ENCODE assay signal across 8 mouse cellular contexts in genomic region chr5:149373224-149373623, GRCm38 (mm10). TPM values are rescaled to one million over a fixed set of nuclear protein-coding genes. Genes with fewer than 3 reads are reported as not detected.
DNase-seq lines count a peak whose midpoint lies in the region; ATAC-seq and TF ChIP-seq lines count a peak whose summit lies in the region.

No protein-coding gene starts in this region.

- no peaks in the 10 kb centered on the region for H3K36me3 ChIP-seq in heart, embryonic 12.5 days
- no peaks in the 10 kb centered on the region for H3K36me3 ChIP-seq in lung, embryonic 14.5 days (ENCODE audit: insufficient read depth)
- H3K36me3 ChIP-seq in embryonic facial prominence, embryonic 10.5 days (replicated peaks): no peaks in the 10 kb centered on the region
- no peaks in the 10 kb centered on the region for H3K36me3 ChIP-seq in intestine, embryonic 15.5 days
- no peaks in the 10 kb centered on the region for H3K36me3 ChIP-seq in forebrain, embryonic 13.5 days (ENCODE audit: poor library complexity, severe bottlenecking)

- TF ChIP-seq CTCF in lung, embryonic 14.5 days (IDR thresholded peaks at IDR 0.05; ENCODE audit: low read depth): no peak
- TF ChIP-seq CTCF in layer of hippocampus, adult 2 months (conservative IDR thresholded peaks at IDR 0.05): no peak

- peak overlapping the region; percentile 42; the same call in 1 of the 2 replicates for H3K27ac ChIP-seq in heart, embryonic 12.5 days (ENCODE audit: poor library complexity, severe bottlenecking)
- no peak overlapping the region for H3K27ac ChIP-seq in lung, embryonic 14.5 days (ENCODE audit: low read depth)
- peak overlapping the region; percentile 26; the same call in 1 of the 2 replicates for H3K27ac ChIP-seq in embryonic facial prominence, embryonic 10.5 days (replicated peaks)
- peak overlapping the region; percentile 56; the same call in 1 of the 2 replicates for H3K27ac ChIP-seq in intestine, embryonic 15.5 days
- no peak overlapping the region for H3K27ac ChIP-seq in layer of hippocampus, adult 2 months
- no peak overlapping the region for H3K27ac ChIP-seq in forebrain, embryonic 13.5 days

- no peak overlapping the region for H3K9ac ChIP-seq in heart, embryonic 12.5 days
- H3K9ac ChIP-seq in lung, embryonic 14.5 days: no peak overlapping the region
- no peak overlapping the region for H3K9ac ChIP-seq in intestine, embryonic 15.5 days
- no peak overlapping the region for H3K9ac ChIP-seq in forebrain, embryonic 13.5 days

- no peak for DNase-seq in heart, postnatal 36 days
- peak; percentile 77 for DNase-seq in lung, embryonic 14.5 days
- no peak for DNase-seq in lung, postnatal 4 days
- DNase-seq in embryonic facial prominence, embryonic 10.5 days (ENCODE audit: low spot score): no peak
- no peak for DNase-seq in layer of hippocampus, adult 2 months (ENCODE audit: low spot score in 2 of 2)

- H3K4me2 ChIP-seq in heart, embryonic 12.5 days: peak overlapping the region; percentile 37
- no peak overlapping the region for H3K4me2 ChIP-seq in lung, embryonic 14.5 days
- no peak overlapping the region for H3K4me2 ChIP-seq in intestine, embryonic 15.5 days (replicated peaks)
- H3K4me2 ChIP-seq in forebrain, embryonic 13.5 days: no peak overlapping the region

- peaks cover 74% of the 10 kb centered on the region for H3K4me1 ChIP-seq in heart, embryonic 12.5 days (replicated peaks)
- peaks cover 15% of the 10 kb centered on the region for H3K4me1 ChIP-seq in lung, embryonic 14.5 days (ENCODE audit: insufficient read depth)
- H3K4me1 ChIP-seq in embryonic facial prominence, embryonic 10.5 days: peaks cover 76% of the 10 kb centered on the region
- peaks cover 33% of the 10 kb centered on the region for H3K4me1 ChIP-seq in intestine, embryonic 15.5 days (replicated peaks)
- H3K4me1 ChIP-seq in forebrain, embryonic 13.5 days: peaks cover 27% of the 10 kb centered on the region

- no peak overlapping the region for H3K4me3 ChIP-seq in heart, embryonic 12.5 days
- H3K4me3 ChIP-seq in lung, embryonic 14.5 days (ENCODE audit: low read depth, low read length): no peak overlapping the region
- H3K4me3 ChIP-seq in embryonic facial prominence, embryonic 10.5 days: no peak overlapping the region
- no peak overlapping the region for H3K4me3 ChIP-seq in intestine, embryonic 15.5 days (replicated peaks)
- H3K4me3 ChIP-seq in layer of hippocampus, adult 2 months: no peak overlapping the region
- H3K4me3 ChIP-seq in forebrain, embryonic 13.5 days: no peak overlapping the region

- intact Hi-C loops in heart, postnatal 36 days (cut with DNase I): no loop called here

- H3K9me3 ChIP-seq in heart, embryonic 12.5 days (replicated peaks): no peaks in the 10 kb centered on the region
- H3K9me3 ChIP-seq in lung, embryonic 14.5 days (ENCODE audit: low read depth, low read length): no peaks in the 10 kb centered on the region
- no peaks in the 10 kb centered on the region for H3K9me3 ChIP-seq in embryonic facial prominence, embryonic 10.5 days
- no peaks in the 10 kb centered on the region for H3K9me3 ChIP-seq in intestine, embryonic 15.5 days
- no peaks in the 10 kb centered on the region for H3K9me3 ChIP-seq in forebrain, embryonic 13.5 days (replicated peaks)

- no peaks in the 10 kb centered on the region for H3K27me3 ChIP-seq in heart, embryonic 12.5 days (replicated peaks)
- H3K27me3 ChIP-seq in lung, embryonic 14.5 days (ENCODE audit: insufficient read depth, low read length): no peaks in the 10 kb centered on the region
- 0 out of 2 replicates have a peak, but pooled peaks cover 8% of the 10 kb centered on the region for H3K27me3 ChIP-seq in embryonic facial prominence, embryonic 10.5 days (replicated peaks; ENCODE audit: low read depth, poor library complexity, severe bottlenecking)
- no peaks in the 10 kb centered on the region for H3K27me3 ChIP-seq in intestine, embryonic 15.5 days (replicated peaks)
- H3K27me3 ChIP-seq in forebrain, embryonic 13.5 days: no peaks in the 10 kb centered on the region

- ATAC-seq in heart, embryonic 12.5 days (ENCODE audit: insufficient number of reproducible peaks, low FRiP score): peak; percentile 46; the same call in 1 of the 2 replicates
- ATAC-seq in lung, embryonic 14.5 days (ENCODE audit: insufficient read depth): peak; percentile 84
- peak; percentile 5; the same call in 1 of the 2 replicates for ATAC-seq in intestine, embryonic 15.5 days
- no peak for ATAC-seq in forebrain, embryonic 13.5 days

- 2% methylated on average over 9 of the region's 9 CpGs for WGBS in heart, embryonic 12.5 days
- 11% methylated on average over 9 of the region's 9 CpGs for WGBS in lung, embryonic 14.5 days
- WGBS in embryonic facial prominence, embryonic 10.5 days: 45% methylated on average over 9 of the region's 9 CpGs
- WGBS in intestine, embryonic 15.5 days: 13% methylated on average over 9 of the region's 9 CpGs
- WGBS in forebrain, embryonic 13.5 days: 47% methylated on average over 9 of the region's 9 CpGs

RNA-seq across cellular contexts. Expression of gene Medag, which starts 38.3 kb away (rescaled TPM):
- 1.2 and 1.4 TPM in 2 replicates for polyA plus RNA-seq in heart, embryonic 12.5 days (2016; fragmentation: Nextera tagmentation; extraction: Ambion mirVana)
- total RNA-seq in heart, postnatal 36 days (2021): 10 to 100 TPM; 15.3 to 20.8 TPM
- 1.2 and 1.6 TPM in 2 replicates for polyA plus RNA-seq in lung, embryonic 14.5 days (2014; fragmentation: Nextera tagmentation; extraction: Ambion mirVana)
- 0.17 and 0.38 TPM in 2 replicates for polyA plus RNA-seq in embryonic facial prominence, embryonic 10.5 days (2016; fragmentation: Nextera tagmentation; extraction: Ambion mirVana)
- polyA plus RNA-seq in intestine, embryonic 15.5 days (2015; fragmentation: Nextera tagmentation; extraction: Ambion mirVana): 2.2 and 2.4 TPM in 2 replicates
- total RNA-seq in layer of hippocampus, adult 2 months (2021): 1 to 10 TPM; 3.9 to 4.0 TPM
- polyA plus RNA-seq in forebrain, embryonic 13.5 days (2015; fragmentation: Nextera tagmentation; extraction: Ambion mirVana): 1.1 and 1.2 TPM in 2 replicates

Comparison
In these comparisons a context has a peak if more than half of its experiments do, and no peak if none do; other contexts are left out.
1. H3K27ac ChIP-seq: peak in heart, embryonic 12.5 days (single experiment), embryonic facial prominence, embryonic 10.5 days (single experiment) and intestine, embryonic 15.5 days (single experiment); none in lung, embryonic 14.5 days (single experiment), layer of hippocampus, adult 2 months (single experiment) and forebrain, embryonic 13.5 days (single experiment).